In the genomic region with DNA sequence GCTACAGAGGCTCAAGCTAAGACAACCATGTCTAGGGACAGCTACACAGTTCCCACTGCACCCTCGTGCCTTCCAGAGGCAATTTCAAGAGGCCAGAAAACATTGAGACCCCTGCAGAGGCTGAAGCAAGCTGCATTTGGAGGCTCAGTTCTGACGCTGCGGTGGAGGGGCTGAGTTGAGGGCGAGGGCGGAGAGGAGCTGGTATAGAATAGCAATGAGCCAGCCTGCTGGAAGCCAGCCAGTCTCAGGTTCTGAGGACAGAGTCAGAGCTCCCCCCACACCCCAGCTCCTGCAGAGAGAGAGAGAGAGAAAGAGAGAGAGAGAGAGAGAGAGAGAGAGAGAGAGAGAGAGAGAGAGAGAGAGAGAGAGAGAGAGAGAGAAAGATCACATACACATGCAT, we compare ENCODE assay signal across 11 mouse cellular contexts. TPM values are rescaled to one million over a fixed set of nuclear protein-coding genes. Genes with fewer than 3 reads are reported as not detected.
DNase-seq lines count a peak whose midpoint lies in the region; ATAC-seq and TF ChIP-seq lines count a peak whose summit lies in the region.
"Had no signal": no experiment of that assay in that cellular context is flagged by ENCODE, and none has a peak within 500 bp of the region (broad histone marks: within the 10 kb centered on the region; RNA-seq: fewer than 3 reads in every experiment).

No protein-coding gene starts in this region.

- 8% methylated on average over 5 of the region's 5 CpGs for WGBS in heart, embryonic 14.5 days
- WGBS in heart, embryonic 10.5 days = 20% methylated on average over 5 of the region's 5 CpGs
- 6% methylated on average over 5 of the region's 5 CpGs for WGBS in midbrain, embryonic 13.5 days
- WGBS in stomach, postnatal 0 days = 25% methylated on average over 5 of the region's 5 CpGs
- 17% methylated on average over 5 of the region's 5 CpGs for WGBS in limb, embryonic 10.5 days

- peaks cover 10 to 23% of the 10 kb centered on the region in 2 experiments for H3K4me1 ChIP-seq in heart, embryonic 14.5 days (ENCODE audit: control insufficient read depth in 2 of 2, insufficient read depth in 2 of 2, low read length in 2 of 2)
- peaks cover 13% of the 10 kb centered on the region; the same call in 1 of the 2 replicates for H3K4me1 ChIP-seq in heart, embryonic 10.5 days
- H3K4me1 ChIP-seq in midbrain, embryonic 13.5 days (replicated peaks) = peaks cover 34% of the 10 kb centered on the region
- no peaks in the 10 kb centered on the region for H3K4me1 ChIP-seq in stomach, postnatal 0 days (replicated peaks; ENCODE audit: control insufficient read depth, insufficient read depth)
- H3K4me1 ChIP-seq in limb, embryonic 10.5 days = peaks cover 26% of the 10 kb centered on the region
- H3K4me1 ChIP-seq: liver, embryonic 12.5 days had no signal

- H3K4me3 ChIP-seq in heart, embryonic 14.5 days (ENCODE audit: control insufficient read depth in 1 of 2, insufficient read depth in 1 of 2, low read depth in 1 of 2, low read length in 2 of 2) = no peak overlapping the region
- H3K4me3 ChIP-seq in heart, embryonic 10.5 days = no peak overlapping the region
- H3K4me3 ChIP-seq in midbrain, embryonic 13.5 days (replicated peaks) = no peak overlapping the region
- H3K4me3 ChIP-seq in stomach, postnatal 0 days (ENCODE audit: low read depth, low read length) = no peak overlapping the region
- H3K4me3 ChIP-seq in limb, embryonic 10.5 days = no peak overlapping the region
- H3K4me3 ChIP-seq: liver, embryonic 12.5 days had no signal

- no peaks in the 10 kb centered on the region for H3K27me3 ChIP-seq in heart, embryonic 14.5 days (ENCODE audit: control insufficient read depth, insufficient read depth, low read length)
- peaks cover 29% of the 10 kb centered on the region; the same call in 1 of the 2 replicates for H3K27me3 ChIP-seq in heart, embryonic 10.5 days (ENCODE audit: insufficient read depth, poor library complexity, severe bottlenecking)
- H3K27me3 ChIP-seq in midbrain, embryonic 13.5 days = no peaks in the 10 kb centered on the region
- no peaks in the 10 kb centered on the region for H3K27me3 ChIP-seq in stomach, postnatal 0 days (ENCODE audit: control insufficient read depth, insufficient read depth, low read length)
- H3K27me3 ChIP-seq in limb, embryonic 10.5 days (ENCODE audit: low read depth, poor library complexity, severe bottlenecking) = no peaks in the 10 kb centered on the region

- no peak overlapping the region for H3K27ac ChIP-seq in heart, embryonic 14.5 days (replicated peaks in 1 of 2; ENCODE audit: control insufficient read depth in 1 of 2, insufficient read depth in 1 of 2, low read depth in 2 of 2, low read length in 2 of 2)
- no peak overlapping the region for H3K27ac ChIP-seq in heart, embryonic 10.5 days
- peak overlapping the region; percentile 78 for H3K27ac ChIP-seq in midbrain, embryonic 13.5 days
- no peak overlapping the region for H3K27ac ChIP-seq in stomach, postnatal 0 days (replicated peaks)
- H3K27ac ChIP-seq in limb, embryonic 10.5 days = no peak overlapping the region
- H3K27ac ChIP-seq: liver, embryonic 12.5 days had no signal

- peak overlapping the region; percentile 34; the same call in 1 of the 2 replicates for H3K4me2 ChIP-seq in heart, embryonic 14.5 days (ENCODE audit: low read length)
- H3K4me2 ChIP-seq in midbrain, embryonic 13.5 days (replicated peaks) = no peak overlapping the region; the same call in 1 of the 2 replicates
- H3K4me2 ChIP-seq in stomach, postnatal 0 days (replicated peaks; ENCODE audit: low read depth) = no peak overlapping the region
- H3K4me2 ChIP-seq: liver, embryonic 12.5 days had no signal

- no peaks in the 10 kb centered on the region for H3K36me3 ChIP-seq in heart, embryonic 14.5 days (ENCODE audit: control insufficient read depth, insufficient read depth, low read length)
- no peaks in the 10 kb centered on the region for H3K36me3 ChIP-seq in heart, embryonic 10.5 days
- H3K36me3 ChIP-seq in midbrain, embryonic 13.5 days = no peaks in the 10 kb centered on the region
- no peaks in the 10 kb centered on the region for H3K36me3 ChIP-seq in stomach, postnatal 0 days (ENCODE audit: control insufficient read depth, insufficient read depth, low read length)
- H3K36me3 ChIP-seq in limb, embryonic 10.5 days = no peaks in the 10 kb centered on the region
- H3K36me3 ChIP-seq: liver, embryonic 12.5 days had no signal

- no peak for TF ChIP-seq EP300 in stomach, postnatal 0 days (optimal IDR thresholded peaks at IDR 0.05)

- TF ChIP-seq CTCF in brain, embryonic 14.5 days (IDR thresholded peaks at IDR 0.05; ENCODE audit: borderline replicate concordance, extremely low read depth, insufficient read depth, insufficient read length) = no peak
- TF ChIP-seq CTCF in stomach, postnatal 0 days (IDR thresholded peaks at IDR 0.05; ENCODE audit: low read depth) = no peak

- ATAC-seq in heart, embryonic 14.5 days (ENCODE audit: insufficient number of reproducible peaks, insufficient read depth, low FRiP score, low read depth) = no peak
- ATAC-seq in midbrain, embryonic 13.5 days = peak; percentile 81
- ATAC-seq in stomach, postnatal 0 days (ENCODE audit: low FRiP score, low TSS enrichment) = no peak
- ATAC-seq: inflammation-experienced regulatory T-cells, adult 6 months; liver, embryonic 12.5 days had no signal

- no peak overlapping the region; the same call in 1 of the 2 replicates for H3K9ac ChIP-seq in heart, embryonic 14.5 days (ENCODE audit: low read length)
- H3K9ac ChIP-seq in midbrain, embryonic 13.5 days (replicated peaks) = 0 out of 2 replicates have a peak overlapping the region, but pooled peaks have one; percentile 20
- H3K9ac ChIP-seq in stomach, postnatal 0 days (ENCODE audit: low read length) = no peak overlapping the region
- H3K9ac ChIP-seq: liver, embryonic 12.5 days had no signal

- DNase-seq in heart, embryonic 10.5 days (ENCODE audit: low spot score) = no peak
- peak; percentile 92 for DNase-seq in brain, embryonic 14.5 days (ENCODE audit: low read depth)
- DNase-seq in frontal cortex, postnatal 10 days (ENCODE audit: low spot score in 2 of 2) = peak; percentile 63 to 65
- DNase-seq in stomach, postnatal 0 days (ENCODE audit: low spot score) = no peak
- no peak for DNase-seq in limb, embryonic 10.5 days (ENCODE audit: low spot score)
- no peak for DNase-seq in gastrocnemius, adult 8-10 months (ENCODE audit: low spot score in 2 of 2)
- DNase-seq: adrenal gland, postnatal 36 days had no signal

- no peak for TF ChIP-seq POLR2A in brain, embryonic 14.5 days (IDR thresholded peaks at IDR 0.05; ENCODE audit: borderline replicate concordance, extremely low read depth, insufficient read depth, insufficient read length, poor library complexity, severe bottlenecking)

- H3K9me3 ChIP-seq in heart, embryonic 14.5 days (ENCODE audit: control insufficient read depth, low read length) = no peaks in the 10 kb centered on the region
- H3K9me3 ChIP-seq in heart, embryonic 10.5 days = no peaks in the 10 kb centered on the region
- no peaks in the 10 kb centered on the region for H3K9me3 ChIP-seq in midbrain, embryonic 13.5 days
- H3K9me3 ChIP-seq in stomach, postnatal 0 days (ENCODE audit: control insufficient read depth, low read length) = no peaks in the 10 kb centered on the region
- no peaks in the 10 kb centered on the region for H3K9me3 ChIP-seq in limb, embryonic 10.5 days (replicated peaks)
- H3K9me3 ChIP-seq: liver, embryonic 12.5 days had no signal

RNA-seq across cellular contexts. Expression of a gene that starts 20.5 kb away (rescaled TPM):
- 0.15 and 0.42 TPM in 2 replicates for polyA plus RNA-seq in heart, embryonic 14.5 days (2014; fragmentation: Nextera tagmentation; extraction: Ambion mirVana)
- polyA plus RNA-seq in heart, embryonic 10.5 days (2016; fragmentation: Nextera tagmentation; extraction: Ambion mirVana) = 0.22 and 0.57 TPM in 2 replicates
- polyA plus RNA-seq in brain, embryonic 14.5 days (2012; rRNA removed) = 55.7 and 78.6 TPM in 2 replicates
- 14.0 and 20.2 TPM in 2 replicates for polyA plus RNA-seq in midbrain, embryonic 13.5 days (2015; fragmentation: Nextera tagmentation; extraction: Ambion mirVana)
- 0.93 and 1.9 TPM in 2 replicates for polyA plus RNA-seq in stomach, postnatal 0 days (2015; fragmentation: Nextera tagmentation; extraction: Ambion mirVana)
- 0.76 and 0.85 TPM in 2 replicates for polyA plus RNA-seq in limb, embryonic 10.5 days (2016; fragmentation: Nextera tagmentation; extraction: Ambion mirVana)
- total RNA-seq in gastrocnemius, adult 8-10 months (2022) = under 1 TPM in 3 of 4 experiments, not detected in 1; 0.13 to 0.32 (median 0.19) TPM
- polyA plus RNA-seq: inflammation-experienced regulatory T-cells, adult 6 months had no signal

RNA-seq across cellular contexts. Expression of a gene that starts 37.5 kb away (rescaled TPM):
- polyA plus RNA-seq in heart, embryonic 14.5 days (2014; fragmentation: Nextera tagmentation; extraction: Ambion mirVana) = 6.4 and 6.5 TPM in 2 replicates
- 7.1 and 10.1 TPM in 2 replicates for polyA plus RNA-seq in heart, embryonic 10.5 days (2016; fragmentation: Nextera tagmentation; extraction: Ambion mirVana)
- polyA plus RNA-seq in brain, embryonic 14.5 days (2012; rRNA removed) = 2.6 and 3.3 TPM in 2 replicates
- polyA plus RNA-seq in midbrain, embryonic 13.5 days (2015; fragmentation: Nextera tagmentation; extraction: Ambion mirVana) = 1.7 and 1.9 TPM in 2 replicates
- 32.0 and 37.4 TPM in 2 replicates for polyA plus RNA-seq in stomach, postnatal 0 days (2015; fragmentation: Nextera tagmentation; extraction: Ambion mirVana)
- 5.3 and 5.9 TPM in 2 replicates for polyA plus RNA-seq in limb, embryonic 10.5 days (2016; fragmentation: Nextera tagmentation; extraction: Ambion mirVana)
- 10 to 100 TPM; 33.6 to 41.0 (median 36.0) TPM for total RNA-seq in gastrocnemius, adult 8-10 months (2022)

RNA-seq across cellular contexts. Expression of a gene that starts 43.7 kb away (rescaled TPM):
- polyA plus RNA-seq in heart, embryonic 14.5 days (2014; fragmentation: Nextera tagmentation; extraction: Ambion mirVana) = 14.7 and 14.9 TPM in 2 replicates
- polyA plus RNA-seq in heart, embryonic 10.5 days (2016; fragmentation: Nextera tagmentation; extraction: Ambion mirVana) = 9.4 and 13.2 TPM in 2 replicates
- polyA plus RNA-seq in brain, embryonic 14.5 days (2012; rRNA removed) = 8.7 and 9.2 TPM in 2 replicates
- 6.3 and 6.6 TPM in 2 replicates for polyA plus RNA-seq in midbrain, embryonic 13.5 days (2015; fragmentation: Nextera tagmentation; extraction: Ambion mirVana)
- 30.8 and 32.2 TPM in 2 replicates for polyA plus RNA-seq in stomach, postnatal 0 days (2015; fragmentation: Nextera tagmentation; extraction: Ambion mirVana)
- 4.3 and 5.1 TPM in 2 replicates for polyA plus RNA-seq in limb, embryonic 10.5 days (2016; fragmentation: Nextera tagmentation; extraction: Ambion mirVana)
- total RNA-seq in gastrocnemius, adult 8-10 months (2022) = 10 to 100 TPM in 3 of 4 experiments, 1 to 10 TPM in 1; 5.1 to 61.2 (median 22.7) TPM

Comparison
In these comparisons a context has a peak if more than half of its experiments do, and no peak if none do; other contexts are left out.
1. DNase-seq: peak in brain, embryonic 14.5 days (single experiment) and frontal cortex, postnatal 10 days (2 of 2); none in heart, embryonic 10.5 days (single experiment), stomach, postnatal 0 days (single experiment), limb, embryonic 10.5 days (single experiment) and gastrocnemius, adult 8-10 months (0 of 2).